In genomic region chr4:136021549-136022047, GRCm38 (mm10) we compare ENCODE assay signal across 8 mouse cellular contexts. TPM values are rescaled to one million over a fixed set of nuclear protein-coding genes. Genes with fewer than 3 reads are reported as not detected.
DNase-seq lines count a peak whose midpoint lies in the region; ATAC-seq and TF ChIP-seq lines count a peak whose summit lies in the region.

Eloa (minus strand) TSS chr4:136021763.

- H3K9me3 ChIP-seq in E14TG2a.4 (ENCODE audit: low read length) = no peaks in the 10 kb centered on the region
- H3K9me3 ChIP-seq in forebrain, embryonic 12.5 days = no peaks in the 10 kb centered on the region
- no peaks in the 10 kb centered on the region for H3K9me3 ChIP-seq in heart, postnatal 0 days (replicated peaks; ENCODE audit: control insufficient read depth, low read length)
- H3K9me3 ChIP-seq in liver, embryonic 16.5 days (replicated peaks; ENCODE audit: control insufficient read depth, low read length) = no peaks in the 10 kb centered on the region
- H3K9me3 ChIP-seq in neural tube, embryonic 13.5 days = no peaks in the 10 kb centered on the region

- peak within 1 kb of the TSS; percentile 94 for H3K4me2 ChIP-seq in forebrain, embryonic 12.5 days
- peak within 1 kb of the TSS; percentile 78 for H3K4me2 ChIP-seq in heart, postnatal 0 days (ENCODE audit: low read depth, low read length)
- H3K4me2 ChIP-seq in liver, embryonic 16.5 days (ENCODE audit: low read depth, low read length) = peak within 1 kb of the TSS; percentile 94
- H3K4me2 ChIP-seq in neural tube, embryonic 13.5 days = peak within 1 kb of the TSS; percentile 80

- peak; percentile 75 for TF ChIP-seq POLR2A in testis, adult 2 months (IDR thresholded peaks at IDR 0.05; ENCODE audit: control insufficient read depth, low read depth, low read length)

- no peaks in the 10 kb centered on the region for H3K27me3 ChIP-seq in E14TG2a.4 (ENCODE audit: insufficient read depth, low read length)
- H3K27me3 ChIP-seq in forebrain, embryonic 12.5 days = no peaks in the 10 kb centered on the region
- no peaks in the 10 kb centered on the region for H3K27me3 ChIP-seq in heart, postnatal 0 days (ENCODE audit: control insufficient read depth, insufficient read depth, low read length)
- no peaks in the 10 kb centered on the region for H3K27me3 ChIP-seq in liver, embryonic 16.5 days (ENCODE audit: control insufficient read depth, insufficient read depth, low read depth, low read length)
- H3K27me3 ChIP-seq in neural tube, embryonic 13.5 days = no peaks in the 10 kb centered on the region
- H3K27me3 ChIP-seq in testis, adult 2 months (ENCODE audit: control insufficient read depth, insufficient read depth, low read length) = no peaks in the 10 kb centered on the region

- no peak for TF ChIP-seq CTCF in E14TG2a.4 (conservative IDR thresholded peaks at IDR 0.05; ENCODE audit: low read length)
- no peak for TF ChIP-seq CTCF in heart, postnatal 0 days (IDR thresholded peaks at IDR 0.05; ENCODE audit: low read depth)
- no peak for TF ChIP-seq CTCF in testis, adult 2 months (IDR thresholded peaks at IDR 0.05; ENCODE audit: control insufficient read depth, insufficient read depth, insufficient replicate concordance, low read depth, low read length)

- TF ChIP-seq EP300 in heart, postnatal 0 days (IDR thresholded peaks at IDR 0.05; ENCODE audit: low read depth) = no peak

- H3K9ac ChIP-seq in forebrain, embryonic 12.5 days = peak within 1 kb of the TSS; percentile 98
- peak within 1 kb of the TSS; percentile 98 for H3K9ac ChIP-seq in heart, postnatal 0 days (replicated peaks; ENCODE audit: low read depth, low read length)
- H3K9ac ChIP-seq in liver, embryonic 16.5 days (ENCODE audit: low read depth, low read length) = peak within 1 kb of the TSS; percentile 100
- H3K9ac ChIP-seq in neural tube, embryonic 13.5 days = peak within 1 kb of the TSS; percentile 98

- peak; percentile 99 for ATAC-seq in forebrain, embryonic 12.5 days (ENCODE audit: low FRiP score)
- ATAC-seq in heart, postnatal 0 days (ENCODE audit: insufficient read depth, low read depth) = peak; percentile 100
- ATAC-seq in liver, embryonic 16.5 days (ENCODE audit: low read depth) = peak; percentile 97
- peak; percentile 98 for ATAC-seq in neural tube, embryonic 13.5 days (ENCODE audit: low read depth)

- under 1% methylated on average over 38 of the region's 48 CpGs for WGBS in forebrain, embryonic 12.5 days
- WGBS in heart, postnatal 0 days = under 1% methylated on average over 44 of the region's 48 CpGs
- under 1% methylated on average over 48 of the region's 48 CpGs for WGBS in liver, embryonic 16.5 days (ENCODE audit: insufficient replicate concordance)
- under 1% methylated on average over 47 of the region's 48 CpGs for WGBS in neural tube, embryonic 13.5 days

- H3K36me3 ChIP-seq in E14TG2a.4 (ENCODE audit: insufficient read depth, low read length) = no peaks in the 10 kb centered on the region
- H3K36me3 ChIP-seq in forebrain, embryonic 12.5 days (replicated peaks) = no peaks in the 10 kb centered on the region
- H3K36me3 ChIP-seq in heart, postnatal 0 days (replicated peaks; ENCODE audit: control insufficient read depth, insufficient read depth, low read length) = no peaks in the 10 kb centered on the region
- H3K36me3 ChIP-seq in liver, embryonic 16.5 days (ENCODE audit: control insufficient read depth, insufficient read depth) = no peaks in the 10 kb centered on the region; the same call in 1 of the 2 replicates
- H3K36me3 ChIP-seq in neural tube, embryonic 13.5 days = no peaks in the 10 kb centered on the region
- H3K36me3 ChIP-seq in testis, adult 2 months (ENCODE audit: control insufficient read depth, insufficient read depth, low read length) = no peaks in the 10 kb centered on the region

- DNase-seq in c-Kit-positive CD71-positive TER-119-positive erythroid progenitor cells, embryonic 14.5 days (ENCODE audit: low spot score) = peak; percentile 100
- peak; percentile 98 for DNase-seq in heart, postnatal 0 days (ENCODE audit: low spot score)
- peak; percentile 100 for DNase-seq in kidney, postnatal 4 days

- H3K4me3 ChIP-seq in E14TG2a.4 (replicated peaks; ENCODE audit: low read length) = peak within 1 kb of the TSS; percentile 95
- H3K4me3 ChIP-seq in forebrain, embryonic 12.5 days (replicated peaks) = peak within 1 kb of the TSS; percentile 99
- peak within 1 kb of the TSS; percentile 97 for H3K4me3 ChIP-seq in heart, postnatal 0 days (ENCODE audit: low read depth, low read length)
- peak within 1 kb of the TSS; percentile 100 for H3K4me3 ChIP-seq in liver, embryonic 16.5 days (ENCODE audit: low read depth, low read length)
- peak within 1 kb of the TSS; percentile 99 for H3K4me3 ChIP-seq in neural tube, embryonic 13.5 days
- peak within 1 kb of the TSS; percentile 97 for H3K4me3 ChIP-seq in testis, adult 2 months (ENCODE audit: control insufficient read depth, low read depth, low read length)

- H3K27ac ChIP-seq in forebrain, embryonic 12.5 days = peak within 1 kb of the TSS; percentile 87
- peak within 1 kb of the TSS; percentile 91 for H3K27ac ChIP-seq in heart, postnatal 0 days (ENCODE audit: low read depth)
- H3K27ac ChIP-seq in liver, embryonic 16.5 days (ENCODE audit: low read length) = peak within 1 kb of the TSS; percentile 96
- peak within 1 kb of the TSS; percentile 90 for H3K27ac ChIP-seq in neural tube, embryonic 13.5 days (replicated peaks)
- H3K27ac ChIP-seq in testis, adult 2 months (ENCODE audit: control insufficient read depth, insufficient read depth, low read depth, low read length) = peak within 1 kb of the TSS; percentile 85

- peaks cover 20% of the 10 kb centered on the region for H3K4me1 ChIP-seq in E14TG2a.4 (replicated peaks; ENCODE audit: low read depth, low read length)
- H3K4me1 ChIP-seq in forebrain, embryonic 12.5 days = peaks cover 19% of the 10 kb centered on the region
- 0 out of 2 replicates have a peak, but pooled peaks cover 9% of the 10 kb centered on the region for H3K4me1 ChIP-seq in heart, postnatal 0 days (ENCODE audit: control insufficient read depth, insufficient read depth)
- peaks cover 22% of the 10 kb centered on the region for H3K4me1 ChIP-seq in liver, embryonic 16.5 days (ENCODE audit: control insufficient read depth, low read depth, low read length)
- H3K4me1 ChIP-seq in neural tube, embryonic 13.5 days (replicated peaks) = peaks cover 22% of the 10 kb centered on the region
- H3K4me1 ChIP-seq in testis, adult 2 months (ENCODE audit: control insufficient read depth, insufficient read depth, low read length) = peaks cover 9% of the 10 kb centered on the region

RNA-seq across cellular contexts. Expression of gene Eloa, which starts in this region (rescaled TPM):
- polyA plus RNA-seq in forebrain, embryonic 12.5 days (2016; fragmentation: Nextera tagmentation; extraction: Ambion mirVana) = 34.2 and 37.6 TPM in 2 replicates
- total RNA-seq in heart, postnatal 0 days (2014; rRNA removed; ENCODE audit: low replicate concordance) = 24.8 and 28.2 TPM in 2 replicates
- 20.5 and 21.0 TPM in 2 replicates for polyA plus RNA-seq in heart, postnatal 0 days (2015; fragmentation: Nextera tagmentation; extraction: Ambion mirVana)
- polyA plus RNA-seq in liver, embryonic 16.5 days (2015; fragmentation: Nextera tagmentation; extraction: Ambion mirVana) = 29.1 and 29.4 TPM in 2 replicates
- 26.4 and 29.2 TPM in 2 replicates for polyA plus RNA-seq in neural tube, embryonic 13.5 days (2015; fragmentation: Nextera tagmentation; extraction: Ambion mirVana)
- 12.0 and 14.1 TPM in 2 replicates for polyA plus RNA-seq in testis, adult 2 months (2012; rRNA removed)

Comparison
In these comparisons a context has a peak if more than half of its experiments do, and no peak if none do; other contexts are left out.
1. Peak in every context shown above with its lines: DNase-seq, ATAC-seq, H3K4me3 ChIP-seq and H3K27ac ChIP-seq.